ENCODE assay signal across 9 mouse cellular contexts in genomic region chr1:192799165-192799991, GRCm38 (mm10). TPM values are rescaled to one million over a fixed set of nuclear protein-coding genes. Genes with fewer than 3 reads are reported as not detected.
DNase-seq lines count a peak whose midpoint lies in the region; ATAC-seq lines count a peak whose summit lies in the region.
"Had no signal": no experiment of that assay in that cellular context is flagged by ENCODE, and none has a peak within 500 bp of the region (broad histone marks: within the 10 kb centered on the region; RNA-seq: fewer than 3 reads in every experiment).

No protein-coding gene starts in this region.

- WGBS in hindbrain, embryonic 11.5 days = 39% methylated on average over 10 of the region's 10 CpGs
- 39% methylated on average over 10 of the region's 10 CpGs for WGBS in hindbrain, embryonic 16.5 days
- WGBS in midbrain, embryonic 13.5 days = 28% methylated on average over 10 of the region's 10 CpGs

- H3K4me2 ChIP-seq in hindbrain, embryonic 11.5 days (replicated peaks; ENCODE audit: low read depth, low read length) = no peak overlapping the region
- no peak overlapping the region for H3K4me2 ChIP-seq in hindbrain, embryonic 16.5 days (ENCODE audit: low read length)
- H3K4me2 ChIP-seq in midbrain, embryonic 13.5 days (replicated peaks) = no peak overlapping the region

- H3K4me3 ChIP-seq in hindbrain, embryonic 11.5 days (ENCODE audit: low read depth, low read length) = no peak overlapping the region
- H3K4me3 ChIP-seq in hindbrain, embryonic 16.5 days (ENCODE audit: low read length) = no peak overlapping the region
- no peak overlapping the region for H3K4me3 ChIP-seq in midbrain, embryonic 13.5 days (replicated peaks)

- H3K4me1 ChIP-seq in hindbrain, embryonic 11.5 days (replicated peaks; ENCODE audit: control insufficient read depth, insufficient read depth, low read length) = 0 out of 2 replicates have a peak, but pooled peaks cover 2% of the 10 kb centered on the region
- peaks cover 13% of the 10 kb centered on the region for H3K4me1 ChIP-seq in hindbrain, embryonic 16.5 days (ENCODE audit: control insufficient read depth, insufficient read depth, low read depth, low read length)
- H3K4me1 ChIP-seq in midbrain, embryonic 13.5 days (replicated peaks) = peaks cover 25% of the 10 kb centered on the region

- ATAC-seq in hindbrain, embryonic 11.5 days (ENCODE audit: low FRiP score) = 0 out of 2 replicates have a peak, but pooled peaks have one; percentile 13
- no peak for ATAC-seq in hindbrain, embryonic 16.5 days
- ATAC-seq in midbrain, embryonic 13.5 days = peak; percentile 62

- H3K36me3 ChIP-seq in hindbrain, embryonic 11.5 days (ENCODE audit: control insufficient read depth, insufficient read depth, low read length) = no peaks in the 10 kb centered on the region
- no peaks in the 10 kb centered on the region for H3K36me3 ChIP-seq in hindbrain, embryonic 16.5 days (ENCODE audit: control insufficient read depth, insufficient read depth, low read length)
- H3K36me3 ChIP-seq in midbrain, embryonic 13.5 days = no peaks in the 10 kb centered on the region
- H3K36me3 ChIP-seq: G1E had no signal

- H3K27me3 ChIP-seq in hindbrain, embryonic 11.5 days (ENCODE audit: control insufficient read depth, insufficient read depth, low read length) = no peaks in the 10 kb centered on the region
- no peaks in the 10 kb centered on the region for H3K27me3 ChIP-seq in hindbrain, embryonic 16.5 days (replicated peaks; ENCODE audit: control insufficient read depth, insufficient read depth, low read length)
- H3K27me3 ChIP-seq in midbrain, embryonic 13.5 days = no peaks in the 10 kb centered on the region

- no peak overlapping the region for H3K27ac ChIP-seq in hindbrain, embryonic 11.5 days (ENCODE audit: low read depth, low read length)
- no peak overlapping the region for H3K27ac ChIP-seq in hindbrain, embryonic 16.5 days (ENCODE audit: low read depth, low read length)
- peak overlapping the region; percentile 56 for H3K27ac ChIP-seq in midbrain, embryonic 13.5 days

- peak; percentile 41 for DNase-seq in hindbrain, embryonic 11.5 days (ENCODE audit: low spot score)
- DNase-seq in brain, adult 2 months (ENCODE audit: low read depth, low spot score) = peak; percentile 77
- peak; percentile 19 for DNase-seq in gastrocnemius, postnatal 10 days
- no peak for DNase-seq in cerebellum, adult 9-10 months
- DNase-seq in cerebellum, adult 11-12 months = no peak
- no peak for DNase-seq in retina, postnatal 1 day

- H3K9me3 ChIP-seq in hindbrain, embryonic 11.5 days (ENCODE audit: control insufficient read depth, low read length) = no peaks in the 10 kb centered on the region
- H3K9me3 ChIP-seq in hindbrain, embryonic 16.5 days (ENCODE audit: control insufficient read depth, low read length) = peaks cover 3% of the 10 kb centered on the region; the same call in 1 of the 2 replicates
- no peaks in the 10 kb centered on the region for H3K9me3 ChIP-seq in midbrain, embryonic 13.5 days

- H3K9ac ChIP-seq in hindbrain, embryonic 11.5 days (ENCODE audit: low read depth, low read length) = no peak overlapping the region
- no peak overlapping the region for H3K9ac ChIP-seq in hindbrain, embryonic 16.5 days (ENCODE audit: low read depth, low read length)
- H3K9ac ChIP-seq in midbrain, embryonic 13.5 days (replicated peaks) = no peak overlapping the region

RNA-seq across cellular contexts. Expression of gene Hhat, which starts 28.4 kb away (rescaled TPM):
- polyA plus RNA-seq in hindbrain, embryonic 11.5 days (2014; fragmentation: Nextera tagmentation; extraction: Ambion mirVana) = 5.5 and 8.0 TPM in 2 replicates
- 3.4 and 3.5 TPM in 2 replicates for polyA plus RNA-seq in hindbrain, embryonic 16.5 days (2015; fragmentation: Nextera tagmentation; extraction: Ambion mirVana)
- 1 to 10 TPM; 1.7 to 4.5 TPM for total RNA-seq in gastrocnemius, postnatal 10 days (2021)
- 5.5 and 5.9 TPM in 2 replicates for polyA plus RNA-seq in midbrain, embryonic 13.5 days (2015; fragmentation: Nextera tagmentation; extraction: Ambion mirVana)
- polyA plus RNA-seq: G1E had no signal

RNA-seq across cellular contexts. Expression of gene Sertad4, which starts 56.2 kb away (rescaled TPM):
- polyA plus RNA-seq in hindbrain, embryonic 11.5 days (2014; fragmentation: Nextera tagmentation; extraction: Ambion mirVana) = 21.3 and 24.8 TPM in 2 replicates
- polyA plus RNA-seq in hindbrain, embryonic 16.5 days (2015; fragmentation: Nextera tagmentation; extraction: Ambion mirVana) = 8.5 and 18.5 TPM in 2 replicates
- 10 to 100 TPM; 11.4 to 17.5 TPM for total RNA-seq in gastrocnemius, postnatal 10 days (2021)
- 33.2 and 38.7 TPM in 2 replicates for polyA plus RNA-seq in midbrain, embryonic 13.5 days (2015; fragmentation: Nextera tagmentation; extraction: Ambion mirVana)
- polyA plus RNA-seq: G1E had no signal

Comparison
In these comparisons a context has a peak if more than half of its experiments do, and no peak if none do; other contexts are left out.
1. DNase-seq: peak in hindbrain, embryonic 11.5 days (single experiment), brain, adult 2 months (single experiment) and gastrocnemius, postnatal 10 days (single experiment); none in cerebellum, adult 9-10 months (single experiment), cerebellum, adult 11-12 months (single experiment) and retina, postnatal 1 day (single experiment).